Mouse (Mus musculus) sigmoid colon, adult 10 weeks (tissue): ENCODE measurements around the gene Ripor3. TPM values are rescaled to one million over a fixed set of nuclear protein-coding genes. Genes with fewer than 3 reads are reported as not detected.

Experiments
- polyA plus RNA-seq: library from polyadenylated mRNA; stranded (reverse); fragments of 350-450 nt; fragmentation: Illumina TruSeq; extraction: RNeasy Lipid Tissue Mini Kit (QIAGEN cat#74804); gene quantifications from one replicate; pipeline ENCODE4 v1.2.3, GENCODE M21; 2014; ENCODE audit warnings: low read depth, low replicate concordance

The Ripor3 gene
- not detected for polyA plus RNA-seq

GRCm38 (mm10) chr2:168009936-168010668 is at the start of gene Ripor3:
TSS of gene Ripor3 (minus strand) at chr2:168010618.

DNA sequence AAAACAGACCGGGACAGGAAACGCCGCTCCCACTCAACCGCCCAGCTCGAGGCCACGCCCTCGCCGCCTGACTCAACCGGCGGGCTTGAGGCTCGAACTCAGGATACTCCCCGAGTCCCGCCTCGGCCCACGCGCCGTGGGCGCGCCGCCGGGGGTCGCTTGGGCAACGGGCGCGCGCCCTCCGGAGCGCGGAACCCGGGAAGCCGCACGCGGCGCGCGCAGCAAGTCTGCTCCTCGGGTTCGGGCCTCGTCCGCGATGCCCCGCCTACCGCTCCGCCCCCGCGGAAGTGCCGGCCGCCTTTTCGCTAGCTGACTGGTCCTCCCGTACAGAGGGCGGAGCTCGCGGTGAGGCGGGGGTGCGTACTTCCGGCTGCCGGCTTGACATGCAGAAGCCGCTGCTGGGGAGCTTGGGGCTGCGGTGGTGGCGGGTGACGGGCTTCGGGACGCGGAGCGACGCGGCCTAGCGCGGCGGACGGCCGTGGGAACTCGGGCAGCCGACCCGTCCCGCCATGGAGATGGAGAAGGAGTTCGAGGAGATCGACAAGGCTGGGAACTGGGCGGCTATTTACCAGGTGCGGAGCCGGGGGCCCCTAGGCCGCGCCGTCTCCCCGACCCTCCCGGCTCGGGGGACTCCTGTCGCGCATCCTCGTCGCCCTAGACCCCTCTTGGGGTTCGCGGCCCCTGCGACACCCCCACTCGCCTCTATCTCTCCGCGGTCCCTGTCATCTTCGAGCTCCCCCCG is 78.3 kb downstream of the Ripor3 start, which contains the start of gene Ptpn1:
Gene Ptpn1, plus strand, starts transcription at position 73 of the 742 bp plus-strand sequence.

Other genes starting within 250 kb of the Ripor3 start
- 26.2 TPM for gene Ptpn1, start 78.6 kb downstream of the Ripor3 start, polyA plus RNA-seq
- gene Pard6b, start 70.4 kb upstream of the Ripor3 start, polyA plus RNA-seq: 9.7 TPM
- gene Adnp, start 196.5 kb upstream of the Ripor3 start, polyA plus RNA-seq: 14.8 TPM
- gene Gm20716, start 219.7 kb upstream of the Ripor3 start, polyA plus RNA-seq: 99.9 TPM
- 139 TPM for gene Dpm1, start 220.0 kb upstream of the Ripor3 start, polyA plus RNA-seq
- gene Mocs3, start 220.0 kb upstream of the Ripor3 start, polyA plus RNA-seq: 1.9 TPM